Mouse (Mus musculus): Measurements from ENCODE around the gene Pitpnb.

Pitpnb gene

GRCm38 (mm10) chr5:111356811-111357617 is 26.5 kb downstream of the Pitpnb start:
- peak; percentile 19 to 48 for DNase-seq

- DNase-seq = no peak
These were observed 30.0 kb downstream of the Pitpnb start for GRCm38 (mm10) chr5:111360546-111360945.

GRCm38 (mm10) chr5:111361058-111361457 is 30.5 kb downstream of the Pitpnb start:
- peak in 1 of 2 experiments; percentile 43 for DNase-seq

- no peak for DNase-seq
These were observed 31.3 kb downstream of the Pitpnb start for GRCm38 (mm10) chr5:111361846-111362245.

GRCm38 (mm10) chr5:111363446-111364062 is 33.0 kb downstream of the Pitpnb start:
- DNase-seq = no peak

GRCm38 (mm10) chr5:111364533-111364932 is 34.0 kb downstream of the Pitpnb start:
- peak in 1 of 2 experiments; percentile 57 for DNase-seq

GRCm38 (mm10) chr5:111366140-111366539 is 35.6 kb downstream of the Pitpnb start:
- DNase-seq = no peak

GRCm38 (mm10) chr5:111367937-111368517 is 37.5 kb downstream of the Pitpnb start:
- no peak for DNase-seq

- no peak for DNase-seq
These were observed 38.0 kb downstream of the Pitpnb start for GRCm38 (mm10) chr5:111368576-111368975.

- no peak for DNase-seq
These were observed 45.1 kb downstream of the Pitpnb start for GRCm38 (mm10) chr5:111375616-111376015.

- DNase-seq = no peak
These were observed 45.9 kb downstream of the Pitpnb start for GRCm38 (mm10) chr5:111376276-111377020.

- DNase-seq = no peak
These were observed 47.8 kb downstream of the Pitpnb start for GRCm38 (mm10) chr5:111378126-111378993.

- no peak for DNase-seq
These were observed 52.8 kb downstream of the Pitpnb start for GRCm38 (mm10) chr5:111383335-111383734.

- DNase-seq = no peak
These were observed 60.3 kb downstream of the Pitpnb start for GRCm38 (mm10) chr5:111390911-111391310.

GRCm38 (mm10) chr5:111391485-111391884 is 60.9 kb downstream of the Pitpnb start:
- no peak for DNase-seq

GRCm38 (mm10) chr5:111393346-111394197 is 63.0 kb downstream of the Pitpnb start:
- DNase-seq = peak; percentile 76 to 80

GRCm38 (mm10) chr5:111394198-111395053 is 63.9 kb downstream of the Pitpnb start:
- no peak for DNase-seq

- no peak for DNase-seq
These were observed 65.2 kb downstream of the Pitpnb start for GRCm38 (mm10) chr5:111395771-111396170.

GRCm38 (mm10) chr5:111396199-111396598 is 65.6 kb downstream of the Pitpnb start:
- no peak for DNase-seq

- DNase-seq = no peak
These were observed 67.9 kb downstream of the Pitpnb start for GRCm38 (mm10) chr5:111398471-111398870.
